Mouse (Mus musculus) heart, adult 8-10 months (tissue): Measurements from ENCODE around the gene Tbx6. TPM values are rescaled to one million over a fixed set of nuclear protein-coding genes. Genes with fewer than 3 reads are reported as not detected.

ENCODE experiments used
- DNase-seq: peaks from one replicate; pipeline ENCODE4 v3.0.0; 2022; ENCODE audit warnings: low spot score
- total RNA-seq, 4 experiments: library from RNA; stranded (reverse); gene quantifications; 2 replicates each; pipeline ENCODE4 v1.2.4; 2022

The Tbx6 gene
- total RNA-seq, 4 experiments from 2014 or later = 0.40 to 0.49 (median 0.42) TPM

DNA sequence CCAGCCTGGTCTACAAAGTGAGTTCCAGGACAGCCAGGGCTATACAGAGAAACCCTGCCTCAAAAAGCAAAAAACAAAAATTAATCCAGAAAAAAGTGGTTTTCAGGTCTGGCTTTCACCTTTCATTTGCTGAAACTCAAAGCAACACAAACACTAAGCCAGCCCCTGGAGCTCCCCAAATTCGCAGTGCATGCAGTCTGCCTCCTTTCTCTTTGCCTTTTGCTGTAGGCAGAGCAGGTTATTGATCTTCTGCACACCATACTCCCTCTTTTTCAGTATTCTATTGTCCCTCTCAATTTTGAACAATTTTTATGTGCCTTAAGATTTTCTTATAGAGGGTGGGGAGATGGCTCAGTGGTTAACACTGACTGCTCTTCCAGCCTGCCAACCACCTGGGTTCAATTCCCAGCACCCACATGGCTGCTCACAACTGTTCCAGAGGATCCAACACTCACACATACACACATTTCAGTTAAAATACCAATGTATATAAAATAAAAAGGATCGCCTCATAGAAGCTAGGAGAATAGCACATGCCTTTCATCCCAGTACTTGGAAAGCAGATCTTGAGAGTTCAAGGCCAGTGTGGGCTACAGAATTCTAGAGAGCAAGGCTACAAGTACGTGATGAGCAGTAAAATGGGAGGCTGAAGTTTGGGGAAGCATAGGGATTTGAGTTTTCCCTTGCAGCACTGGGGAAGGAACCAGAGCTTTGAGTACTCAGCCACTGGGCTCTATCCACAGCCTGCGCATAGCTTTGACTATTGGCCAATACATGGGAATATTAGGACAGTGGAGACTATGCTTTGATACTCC, 12.4 kb downstream of the Tbx6 start:
- DNase-seq = no peak

DNA sequence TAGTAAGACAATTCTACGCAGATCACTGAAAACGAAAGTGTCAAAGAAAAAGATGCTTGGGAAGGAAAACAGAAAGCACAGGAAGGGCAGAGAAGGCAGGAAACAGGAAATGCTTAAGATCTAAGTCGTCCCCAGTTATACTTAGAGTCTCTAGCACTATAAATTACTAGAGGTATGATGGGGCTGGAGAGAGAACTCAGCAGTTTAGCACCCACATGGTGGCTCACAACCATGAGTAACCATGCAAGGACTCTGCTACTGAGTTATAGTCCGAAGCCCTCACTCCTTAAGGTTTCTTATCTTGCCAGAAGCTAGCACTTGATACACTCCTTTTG, 13.0 kb downstream of the Tbx6 start:
- DNase-seq = no peak

DNA sequence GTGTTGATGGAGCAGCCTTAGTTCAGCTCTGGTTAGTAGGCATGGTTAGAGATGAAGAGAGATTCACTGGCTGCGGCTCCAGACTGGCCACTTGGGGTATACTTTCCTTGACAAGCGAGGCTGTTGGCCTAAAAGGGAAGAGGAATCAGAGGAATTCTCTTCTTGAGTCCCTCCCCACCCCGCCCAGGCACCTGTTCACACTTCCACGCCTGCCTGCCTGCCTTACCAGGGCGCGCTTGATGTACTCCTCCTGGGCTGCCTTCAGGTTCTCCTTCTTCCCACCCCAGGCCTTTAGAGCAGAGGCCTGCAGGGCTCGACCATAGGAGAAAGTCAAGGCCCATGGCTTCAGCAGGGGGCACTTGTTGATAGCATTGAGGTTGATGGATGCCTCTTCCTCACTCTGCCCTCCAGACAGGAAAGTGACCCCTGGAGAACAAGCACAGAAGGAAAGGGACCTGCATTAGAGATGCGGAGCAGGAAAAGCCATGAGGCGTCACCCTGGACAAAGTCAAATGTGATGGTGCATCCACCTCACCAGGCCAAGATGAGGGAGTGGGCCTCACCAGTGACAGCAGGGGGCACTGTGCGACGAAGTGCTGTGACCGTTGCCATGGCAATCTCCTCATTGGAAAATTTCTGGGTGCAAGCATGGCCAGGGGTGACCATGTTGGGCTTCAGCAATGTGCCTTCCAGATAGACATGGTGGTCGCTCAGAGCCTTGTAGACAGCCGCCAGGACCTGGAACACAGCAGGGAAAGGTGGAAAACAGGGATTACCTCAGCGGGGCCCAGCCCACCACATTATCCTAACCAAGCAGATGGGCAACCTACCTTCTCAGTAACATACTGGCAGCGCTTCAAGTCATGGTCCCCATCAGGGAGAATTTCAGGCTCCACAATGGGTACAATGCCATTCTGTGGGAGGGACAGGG, 14.4 kb downstream of the Tbx6 start:
- no peak for DNase-seq

DNA sequence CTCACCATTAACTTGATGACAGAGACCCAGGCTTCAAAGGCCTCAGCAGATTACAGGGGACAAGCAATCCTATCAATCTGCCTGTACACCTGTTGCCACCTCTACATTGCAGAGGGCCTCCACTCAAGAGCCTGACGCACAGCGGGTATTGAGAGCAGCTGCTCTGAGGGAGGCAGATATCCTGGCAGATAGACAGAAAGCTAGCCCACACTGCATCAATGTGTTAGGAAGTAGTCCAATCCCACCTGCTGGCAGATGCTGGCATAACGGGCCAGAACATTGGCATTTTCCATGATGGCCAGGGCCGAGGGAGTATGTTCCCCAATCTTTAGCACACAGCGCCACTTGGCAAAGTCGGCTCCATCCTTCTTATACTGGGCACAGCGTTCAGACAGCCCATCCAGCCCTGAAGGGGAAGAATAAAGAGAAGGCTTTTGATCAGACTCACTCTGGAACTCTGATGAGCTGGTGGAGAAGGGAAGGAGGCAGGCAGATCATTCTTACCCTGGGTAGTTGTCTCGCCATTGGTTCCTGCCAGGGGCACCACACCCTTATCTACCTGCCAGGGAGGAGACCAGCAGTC, 15.2 kb downstream of the Tbx6 start:
- no peak for DNase-seq

DNA sequence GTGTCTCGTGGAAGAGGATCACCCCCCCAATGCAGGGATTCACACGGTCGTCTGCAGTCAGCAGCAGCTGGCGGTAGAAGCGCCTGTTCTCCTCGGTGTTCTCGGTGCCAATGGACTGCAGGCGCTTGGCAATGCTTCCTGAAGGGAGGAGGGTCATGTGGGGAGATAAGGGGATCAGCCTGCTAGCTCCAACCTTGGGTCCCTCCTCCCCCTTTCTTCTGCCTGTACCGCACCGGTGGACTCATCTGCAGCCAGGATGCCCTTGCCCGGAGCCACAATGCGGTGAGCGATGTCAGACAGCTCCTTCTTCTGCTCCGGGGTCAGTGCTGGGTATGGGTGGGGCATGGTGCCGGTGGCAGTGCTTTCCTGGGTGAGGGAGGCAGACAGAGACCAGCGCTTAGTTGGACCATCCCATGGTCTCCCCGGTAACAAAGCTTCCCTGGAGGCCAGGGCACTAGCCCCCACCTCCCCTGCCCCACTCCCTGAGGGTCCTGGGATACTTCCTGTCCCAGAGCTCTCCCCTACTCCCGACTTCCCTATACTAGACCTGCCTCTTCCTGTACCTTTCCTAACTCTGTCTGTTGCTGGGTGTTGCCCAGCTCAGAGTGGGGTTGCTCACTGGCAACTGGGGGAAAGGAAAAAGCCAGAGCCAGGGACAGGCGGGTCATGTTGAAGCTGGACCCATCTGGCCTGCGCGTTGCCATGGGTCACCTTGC, 16.3 kb downstream of the Tbx6 start, which contains the start of gene Fam57b:
Fam57b (plus strand) TSS at position 258 of the 716 bp plus-strand sequence.
- peak; percentile 62 for DNase-seq

DNA sequence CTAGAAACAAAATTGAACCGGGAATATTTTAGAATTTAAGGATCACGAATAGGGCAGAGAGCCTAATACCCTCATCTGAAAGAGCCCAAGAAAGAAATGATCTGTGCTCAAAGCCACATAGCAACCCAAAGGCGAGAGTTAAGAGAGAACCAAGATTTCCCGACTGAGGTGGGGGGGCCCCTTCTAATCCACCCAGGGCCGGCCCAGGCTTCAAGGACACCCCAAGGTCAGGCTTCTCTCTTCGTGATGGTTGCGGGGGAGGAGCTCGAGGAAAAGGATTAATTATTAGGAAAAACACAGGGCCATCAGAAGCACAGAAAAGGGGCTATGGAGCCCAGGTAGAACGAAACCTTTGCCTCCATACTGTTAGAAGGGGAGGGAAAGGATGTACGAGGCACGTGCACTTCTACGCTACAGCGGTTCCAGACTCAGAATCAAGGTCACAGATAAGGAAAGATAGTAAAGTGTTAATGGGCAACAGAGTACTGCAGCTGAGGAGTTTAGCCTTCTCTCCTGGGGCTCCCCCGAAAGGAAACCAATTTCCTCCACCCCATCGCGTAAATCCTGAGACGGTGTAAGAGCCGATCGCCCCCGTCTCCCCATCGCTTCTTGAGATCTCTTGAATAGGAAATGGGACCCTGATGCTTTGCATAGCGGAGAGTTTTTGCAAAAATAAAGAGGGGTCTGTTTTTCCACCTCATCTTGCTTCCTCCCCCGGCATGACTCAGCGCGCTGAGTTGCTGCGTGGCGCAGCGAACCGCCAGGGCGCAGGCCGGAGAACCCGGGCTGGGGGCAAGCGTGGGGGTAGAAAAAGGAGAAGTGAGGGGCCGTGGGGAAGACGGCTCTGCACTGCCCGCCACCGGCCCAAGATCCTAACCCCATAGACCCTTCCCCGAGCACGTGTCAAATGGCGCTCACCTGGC, 17.1 kb downstream of the Tbx6 start:
- DNase-seq = no peak

DNA sequence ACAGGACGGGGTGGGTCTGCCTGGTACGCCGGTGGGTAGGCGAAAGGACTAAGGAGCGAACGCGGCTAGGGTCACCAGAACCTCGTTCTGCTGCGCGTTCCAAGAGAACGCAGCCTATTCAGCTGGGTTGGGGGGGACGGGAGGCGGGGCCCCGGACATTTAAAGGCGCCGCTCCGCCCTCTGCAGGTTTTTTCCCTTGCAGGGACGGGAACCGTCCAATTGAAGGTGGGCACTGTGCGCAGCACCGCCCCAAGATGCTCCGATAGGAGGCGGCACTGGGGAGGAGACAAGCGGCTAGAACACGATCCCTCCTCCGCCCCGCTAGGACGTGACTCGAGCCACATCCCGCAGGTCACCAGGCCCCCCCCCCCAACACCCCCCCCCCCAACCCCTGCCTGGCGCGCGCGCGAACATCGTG, 17.8 kb downstream of the Tbx6 start:
- peak; percentile 98 for DNase-seq

DNA sequence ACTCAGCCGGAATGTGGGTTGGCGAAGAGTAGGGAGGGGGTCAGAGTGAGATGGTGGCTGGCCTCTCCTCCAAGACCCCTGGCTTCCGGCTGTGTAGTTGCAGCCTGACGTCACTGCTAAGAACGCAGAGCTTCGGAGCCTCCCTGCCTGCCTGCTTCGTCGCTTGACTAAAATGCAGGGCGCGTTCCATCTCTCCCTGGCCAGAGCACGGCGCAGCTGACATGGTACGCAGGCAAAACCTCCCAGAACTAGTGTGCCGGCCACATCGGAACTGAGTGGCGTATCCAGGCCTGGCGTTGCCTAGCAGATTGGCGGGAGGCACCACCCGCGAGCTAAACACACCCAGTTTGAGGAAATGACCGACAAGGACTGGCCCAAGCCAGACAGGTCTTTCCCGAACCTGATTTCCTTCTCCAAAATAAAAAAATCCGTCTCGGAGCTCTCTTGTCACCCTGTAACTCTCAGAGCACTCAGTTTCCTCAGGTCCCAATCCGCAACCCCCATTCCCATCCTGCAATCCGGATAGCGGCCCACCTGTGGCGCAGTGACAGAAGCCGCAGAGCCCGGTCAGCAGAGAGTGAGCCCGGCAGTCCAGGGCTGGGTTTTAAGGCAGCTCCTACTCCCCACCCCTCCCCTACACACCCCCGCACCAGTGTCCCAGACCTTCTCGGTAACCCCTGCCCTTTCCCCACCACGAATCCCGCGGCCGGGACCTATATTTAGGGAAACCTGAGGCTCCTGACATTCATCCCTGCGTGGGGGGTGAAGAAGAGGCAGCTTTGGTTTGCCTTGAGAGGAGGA, 18.4 kb downstream of the Tbx6 start:
- no peak for DNase-seq

DNA sequence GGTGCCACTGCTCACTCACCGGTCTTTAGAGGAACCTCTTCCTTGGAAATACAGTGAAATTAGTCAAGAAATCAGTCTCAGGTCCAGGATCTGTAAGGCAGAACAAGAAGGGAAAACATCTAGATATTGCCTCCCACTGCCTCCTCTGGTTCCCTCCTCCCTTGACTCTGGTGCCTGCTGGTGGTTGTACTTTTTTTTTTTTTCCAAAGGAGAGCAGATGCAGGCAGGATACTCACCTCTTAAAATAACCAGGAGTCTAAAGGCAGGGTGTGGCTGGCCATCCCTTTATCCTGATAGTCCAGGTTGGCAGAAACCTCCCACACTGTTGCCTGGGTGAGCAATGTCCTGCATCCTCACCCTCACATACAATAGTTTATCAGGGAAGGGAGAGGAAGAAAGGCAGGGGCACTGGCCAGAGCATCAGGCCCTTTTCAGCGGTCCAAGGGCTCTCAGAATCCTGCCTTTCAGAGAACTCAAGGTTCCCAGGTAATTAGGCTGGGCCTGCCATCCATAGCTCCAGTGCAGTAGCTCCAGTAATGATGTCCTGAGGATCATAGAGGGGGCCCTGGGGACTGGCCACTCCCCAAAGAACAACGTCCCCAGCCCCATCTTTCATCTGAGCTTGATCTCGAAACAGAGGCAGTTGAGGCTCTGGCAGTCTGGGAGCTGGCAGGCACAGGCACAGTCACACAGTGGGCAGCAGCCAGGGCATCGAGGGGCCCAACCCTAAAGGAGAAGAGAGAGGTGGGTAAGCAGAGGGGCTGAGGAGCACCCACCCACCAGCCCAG, 19.2 kb downstream of the Tbx6 start:
- DNase-seq = no peak

DNA sequence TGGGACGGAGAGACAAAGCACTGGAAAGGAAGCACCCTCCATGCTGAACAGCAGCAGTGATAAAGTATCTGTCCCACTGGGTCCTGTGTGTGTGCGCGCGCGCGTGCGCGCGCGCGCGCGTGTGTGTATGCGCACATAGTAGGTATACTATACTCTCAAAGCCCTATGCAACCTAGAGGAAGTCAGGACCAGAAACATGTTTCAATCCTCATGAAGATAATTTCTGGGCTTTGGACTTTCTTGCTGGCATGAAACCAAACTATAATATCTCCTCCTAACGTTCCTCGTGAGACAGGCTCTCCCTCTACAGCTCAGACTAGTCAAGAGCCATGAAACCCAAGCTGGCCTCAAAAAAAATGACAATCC, 19.8 kb downstream of the Tbx6 start:
- DNase-seq = no peak

DNA sequence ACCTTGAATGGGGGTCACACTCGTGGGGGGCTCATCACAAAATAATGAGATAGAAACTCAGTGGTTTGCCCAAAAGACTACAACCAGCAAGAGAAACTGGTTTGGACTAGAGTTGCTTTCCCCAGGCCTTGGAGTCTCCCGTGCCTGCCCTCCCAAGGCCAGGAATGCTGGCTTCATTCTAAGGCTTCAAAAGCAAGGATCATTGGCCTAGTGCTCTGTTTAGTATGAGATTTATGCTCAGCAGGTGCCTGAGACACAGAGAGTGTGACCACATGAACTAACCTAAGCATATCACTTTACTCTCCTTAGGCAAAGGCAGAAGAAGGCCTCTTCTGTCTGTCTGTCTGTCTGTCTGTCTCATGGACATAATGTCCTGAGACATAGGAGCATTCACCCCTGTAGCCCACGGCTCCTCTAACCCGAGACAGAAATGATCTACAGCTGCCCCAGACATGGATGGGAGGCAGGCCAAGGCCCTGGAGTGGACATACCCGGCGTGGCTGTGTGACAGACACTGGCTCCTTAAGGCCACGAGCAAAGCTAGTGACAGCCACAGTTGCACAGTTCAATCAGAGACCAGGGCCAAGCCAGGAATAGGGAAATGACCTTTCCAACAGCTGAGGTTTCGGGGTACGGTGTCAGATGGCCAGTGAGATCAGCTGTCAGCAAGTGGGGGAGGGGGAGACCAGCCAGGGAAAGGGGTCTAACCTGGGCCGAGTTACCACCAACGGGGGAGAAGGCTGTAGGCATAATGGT, 21.0 kb downstream of the Tbx6 start:
- no peak for DNase-seq

DNA sequence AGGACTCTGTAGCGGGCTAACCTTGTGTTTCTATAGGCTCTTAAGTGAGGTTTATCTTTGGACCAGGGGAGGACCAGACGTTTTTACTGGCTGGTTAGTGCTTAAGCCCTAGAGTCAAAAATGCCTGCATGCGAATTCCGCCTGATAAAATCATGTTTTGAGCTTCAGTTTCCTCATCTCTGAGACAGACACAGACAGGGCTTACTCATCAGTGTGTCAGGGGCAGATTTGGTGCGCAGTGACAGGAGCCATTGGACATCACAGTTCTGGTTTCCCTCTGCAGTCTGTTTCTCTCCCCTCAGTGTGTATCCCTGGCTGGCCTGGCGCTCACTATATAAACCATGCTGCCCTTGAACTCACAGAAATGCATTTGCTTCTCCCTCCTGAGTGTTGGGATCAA, 21.9 kb downstream of the Tbx6 start:
- DNase-seq = no peak

DNA sequence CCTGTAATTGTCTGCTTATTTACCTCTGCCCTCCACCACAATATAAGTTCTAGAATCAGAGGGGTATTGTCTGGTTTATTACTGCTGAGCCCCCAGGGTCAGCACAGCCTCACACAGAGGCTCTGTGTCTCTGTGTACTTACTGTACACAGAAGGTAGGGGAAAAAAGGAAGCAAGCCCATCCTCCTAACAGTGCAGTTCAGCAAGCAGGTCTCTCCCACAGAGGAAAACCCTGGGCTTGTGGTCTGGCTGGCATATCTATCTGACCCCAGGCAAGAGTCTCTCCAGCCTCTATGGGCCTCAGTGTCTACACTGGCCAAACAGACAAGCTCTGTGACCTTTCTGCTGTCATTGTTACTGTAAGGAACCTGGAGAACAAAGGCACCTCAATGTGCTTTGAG, 22.5 kb downstream of the Tbx6 start:
- no peak for DNase-seq

DNA sequence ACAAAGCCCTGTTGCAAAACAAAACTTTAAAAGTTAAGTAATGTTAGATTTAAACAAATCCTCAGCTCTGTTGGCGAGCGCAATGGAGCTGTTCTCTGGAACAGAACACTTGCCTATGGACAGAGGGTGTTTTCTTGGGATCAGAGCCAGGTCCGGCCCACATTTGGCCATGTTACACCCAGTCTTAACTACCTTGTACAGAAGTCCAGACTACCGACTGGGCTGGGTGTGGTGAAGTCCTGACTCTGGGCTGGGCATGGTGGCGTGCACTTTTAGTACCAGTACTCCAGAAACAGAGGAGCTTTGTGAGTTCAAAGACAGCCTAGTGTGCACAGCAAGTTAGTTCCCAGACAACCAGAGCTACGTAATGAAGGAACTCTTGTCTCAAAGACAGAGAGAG, 25.7 kb downstream of the Tbx6 start:
- DNase-seq = no peak

DNA sequence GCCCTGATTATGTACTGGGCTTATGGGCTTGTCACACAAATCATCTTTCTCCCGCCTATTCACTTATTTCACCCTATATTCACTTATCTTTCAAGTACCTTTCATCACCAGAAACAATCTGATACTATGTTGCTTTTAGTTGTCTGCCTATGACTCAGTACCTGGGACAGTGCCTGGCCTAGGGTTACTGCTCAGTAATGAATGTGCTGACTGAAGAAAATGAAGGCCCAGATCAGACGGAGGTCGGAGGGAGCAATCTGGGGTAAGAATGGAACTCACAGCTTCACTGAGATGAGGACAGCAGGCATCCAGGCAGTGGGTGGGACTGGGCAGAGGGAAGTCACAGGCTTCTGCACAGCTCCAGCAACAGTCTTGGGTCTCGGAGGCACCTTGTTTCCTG, 26.1 kb downstream of the Tbx6 start:
- DNase-seq = no peak

DNA sequence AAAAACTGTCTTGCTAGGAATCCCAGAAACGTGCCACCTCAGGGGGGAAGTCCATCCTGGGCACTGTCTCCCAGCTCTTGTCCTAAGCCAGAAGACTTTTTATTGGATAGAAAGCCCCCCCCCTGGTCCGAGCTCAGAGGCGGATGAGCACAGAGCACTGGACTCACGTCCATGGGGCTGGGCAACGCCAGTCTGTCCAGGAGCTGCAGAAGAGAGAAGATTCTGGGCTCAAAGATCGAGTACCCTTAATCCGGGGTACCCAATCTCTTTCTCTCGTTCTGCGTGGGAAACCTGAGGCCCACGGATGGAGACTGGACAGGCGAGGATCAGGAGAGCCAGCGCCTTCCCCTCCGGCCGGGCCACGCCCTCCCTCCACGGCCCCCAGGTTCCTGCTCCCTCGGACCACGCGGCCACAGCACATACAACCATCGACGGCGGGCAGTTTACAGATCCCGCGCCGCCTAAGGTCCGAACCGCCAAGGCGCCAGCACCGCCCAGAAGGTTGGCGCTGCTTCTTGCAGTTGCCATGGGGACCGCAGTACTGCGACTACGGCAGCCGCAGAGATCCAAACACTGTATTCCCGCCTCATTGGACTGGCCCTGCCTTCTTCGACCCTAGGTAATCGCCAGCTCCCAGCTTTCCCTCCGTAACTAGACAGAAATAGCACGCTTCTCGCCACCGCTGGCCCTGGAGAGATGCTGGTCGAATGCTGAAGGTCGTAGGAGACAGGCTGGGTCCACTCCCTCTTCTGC, 27.6 kb downstream of the Tbx6 start:
- DNase-seq = peak; percentile 96

DNA sequence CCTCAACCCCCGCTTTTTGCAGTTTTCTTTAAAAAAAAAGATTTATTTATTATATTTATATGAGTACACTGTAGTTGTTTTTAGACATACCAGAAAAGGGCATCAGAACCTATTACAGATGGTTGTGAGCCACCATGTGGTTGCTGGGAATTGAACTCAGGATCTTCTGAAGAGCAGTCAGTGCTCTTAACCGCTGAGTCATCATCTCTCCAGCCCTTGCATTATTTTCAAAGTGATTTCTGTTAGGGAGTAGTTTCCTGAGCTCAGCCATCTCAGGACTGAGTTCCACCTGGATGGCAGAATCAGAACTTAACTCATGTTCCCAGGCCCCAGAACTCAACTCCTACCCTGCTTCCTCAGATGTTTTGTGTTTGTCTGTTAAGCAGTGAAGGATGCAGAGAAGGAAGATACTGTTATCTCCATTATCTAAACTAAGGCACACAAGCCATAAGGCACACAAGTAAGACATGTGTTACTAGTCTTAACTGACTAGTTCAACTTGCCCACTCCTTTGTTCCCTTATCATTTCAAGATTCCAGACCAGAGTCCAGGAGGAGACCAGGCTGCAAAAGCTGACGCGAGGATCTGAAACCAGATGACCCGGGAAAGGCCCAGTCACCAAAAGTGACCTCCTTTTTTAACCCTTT, 28.6 kb downstream of the Tbx6 start:
- DNase-seq = no peak
